Mouse (Mus musculus) central nervous system, embryonic 18 days (tissue): Measurements from ENCODE around the gene Iars2. TPM values are rescaled to one million over a fixed set of nuclear protein-coding genes. Genes with fewer than 3 reads are reported as not detected.

ENCODE experiments used
- polyA plus RNA-seq: library from polyadenylated mRNA; depleted of rRNA; stranded (reverse); fragments of >200 nt; gene quantifications from 2 replicates; pipeline ENCODE4 v1.2.3, GENCODE M21; 2012; rRNA removed

The Iars2 gene
- 20.8 and 21.7 TPM in 2 replicates for polyA plus RNA-seq

GRCm38 (mm10) chr1:185328721-185329610 lies at the start of gene Iars2:
Iars2 (minus strand) TSS chr1:185329396.

GRCm38 (mm10) chr1:185362677-185363520 lies 33.7 kb upstream of the Iars2 start, which contains the start of gene Eprs:
Eprs (plus strand) TSS chr1:185363044.

GRCm38 (mm10) chr1:185331983-185332430 lies 2.8 kb upstream of the Iars2 start, which contains the start of gene Bpnt1:
Bpnt1 (plus strand) TSS chr1:185332149.

Other genes starting within 250 kb of the Iars2 start
- 40.3 and 43.8 TPM in 2 replicates for gene Rab3gap2, start 125.3 kb downstream of the Iars2 start, polyA plus RNA-seq
- gene Bpnt1, start 2.8 kb upstream of the Iars2 start, polyA plus RNA-seq = 62.4 and 63.8 TPM in 2 replicates
- gene Eprs, start 33.6 kb upstream of the Iars2 start, polyA plus RNA-seq = 36.5 and 38.5 TPM in 2 replicates
- gene Slc30a10, start 125.5 kb upstream of the Iars2 start, polyA plus RNA-seq = 17.1 and 18.5 TPM in 2 replicates